Mouse (Mus musculus) lung, postnatal 10 days (tissue): Measurements from ENCODE around the gene AI467606.

Source experiments
- DNase-seq: peaks from one replicate; pipeline ENCODE4 v3.0.0; 2021

Gene AI467606

DNA sequence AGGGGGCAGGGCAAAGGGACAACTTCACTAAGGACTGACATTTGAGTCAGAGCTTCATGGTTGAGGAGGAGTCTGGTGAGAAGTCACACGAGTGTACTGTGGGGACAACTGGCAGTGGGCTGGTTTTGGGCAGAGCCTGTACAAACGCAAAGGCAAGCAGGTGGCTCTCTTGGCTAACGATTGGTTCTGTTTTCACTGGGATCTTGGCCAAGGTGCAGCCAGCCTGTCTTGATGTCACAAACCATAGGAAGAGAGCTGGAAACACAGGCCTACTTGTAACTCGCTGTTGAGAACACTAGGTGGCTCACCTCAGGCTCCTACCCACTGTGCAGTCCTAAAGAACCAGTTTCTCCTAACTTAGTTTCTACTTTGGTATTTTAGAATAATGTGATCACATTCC lies 38.5 kb downstream of the AI467606 start:
- DNase-seq: peak; percentile 54

DNA sequence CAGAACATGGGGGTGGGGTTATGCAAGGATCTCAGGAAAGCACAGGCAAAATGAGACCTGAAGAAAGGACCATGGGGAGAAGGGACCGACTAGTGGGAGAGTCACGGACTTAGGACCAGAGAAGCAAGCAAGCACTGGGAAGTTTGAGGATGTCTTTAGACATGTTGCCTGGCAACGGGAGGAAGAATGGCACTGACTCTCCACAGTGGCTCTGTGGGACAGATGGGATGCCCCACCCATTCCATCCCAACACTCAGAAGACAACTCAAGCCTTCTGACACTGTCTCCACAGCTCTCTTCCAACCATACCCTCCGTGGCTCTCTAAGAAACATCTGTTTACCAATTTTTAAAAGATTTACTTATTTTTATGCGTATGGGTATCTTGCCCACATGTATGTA lies 42.0 kb downstream of the AI467606 start:
- no peak for DNase-seq

DNA sequence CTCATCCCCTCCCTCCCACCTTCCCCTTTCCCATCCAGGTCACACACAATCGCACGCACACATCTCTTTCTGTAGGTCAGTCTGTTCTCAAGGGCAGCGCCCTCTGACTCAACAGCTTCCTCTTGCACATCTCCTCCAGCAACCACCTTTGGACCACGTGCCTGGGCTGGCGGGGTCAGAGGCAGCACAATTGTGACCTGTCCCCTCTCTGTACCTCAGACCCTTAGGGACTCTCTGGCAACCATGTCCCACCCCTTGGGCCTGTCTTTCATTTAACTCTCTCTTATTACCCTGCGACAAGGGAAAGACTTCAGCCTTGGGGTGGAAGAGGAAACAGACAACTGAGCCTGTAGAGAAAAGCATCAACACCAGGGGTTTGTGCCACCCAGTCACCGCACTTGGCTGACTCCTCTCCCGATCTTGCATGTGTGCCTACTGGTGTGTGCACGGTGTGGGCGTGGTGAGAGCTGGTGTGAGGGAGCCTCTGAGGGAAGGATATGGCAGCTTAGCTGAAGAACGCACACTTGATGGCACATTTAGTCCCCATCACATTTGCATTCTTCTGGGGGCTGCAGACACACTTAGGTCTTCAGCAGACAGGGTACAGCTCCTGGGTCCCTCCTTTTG lies 43.8 kb downstream of the AI467606 start:
- DNase-seq: no peak

DNA sequence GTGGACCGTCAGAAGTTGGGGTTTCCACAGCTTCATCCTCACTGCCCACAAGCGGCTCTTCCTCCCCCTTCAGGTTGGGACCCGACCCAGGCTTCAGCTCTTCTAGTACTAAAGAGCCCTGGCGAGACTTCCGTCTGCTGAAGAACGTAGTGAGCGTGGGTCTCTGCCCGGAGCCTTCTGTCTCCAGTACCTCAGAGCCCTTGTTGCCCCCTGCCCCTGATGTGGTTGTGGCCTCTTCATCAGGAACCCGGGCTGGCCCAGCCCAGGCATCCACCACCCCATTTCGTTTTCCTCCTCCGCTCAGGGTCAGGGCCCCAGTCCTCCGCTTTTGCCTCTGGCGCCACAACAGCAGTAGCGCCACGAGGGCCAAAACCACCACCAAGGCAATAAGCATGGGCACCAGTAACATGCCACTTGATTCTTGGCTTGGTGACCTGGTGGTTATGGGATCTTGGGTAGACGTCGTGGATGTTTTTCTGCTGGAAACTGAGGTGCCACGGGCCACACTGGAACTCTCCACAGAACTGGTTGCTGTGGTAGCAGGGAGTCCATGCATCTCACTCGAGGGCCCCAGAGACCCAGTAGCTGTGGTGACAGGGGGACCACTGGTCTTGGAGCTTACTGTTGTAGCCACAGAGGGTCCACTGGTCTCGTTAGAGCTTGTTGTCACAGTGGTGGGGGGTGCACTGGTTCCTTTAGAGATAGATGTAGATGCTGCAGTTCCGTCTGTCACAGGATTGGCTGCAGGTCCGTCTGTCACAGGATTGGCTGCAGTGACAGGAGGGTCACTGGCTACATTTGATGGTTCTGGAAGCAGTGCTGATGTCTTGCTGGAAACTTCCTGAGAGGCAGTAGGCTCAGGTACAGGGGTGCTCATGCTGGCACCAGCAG lies 45.3 kb downstream of the AI467606 start:
- no peak for DNase-seq

DNA sequence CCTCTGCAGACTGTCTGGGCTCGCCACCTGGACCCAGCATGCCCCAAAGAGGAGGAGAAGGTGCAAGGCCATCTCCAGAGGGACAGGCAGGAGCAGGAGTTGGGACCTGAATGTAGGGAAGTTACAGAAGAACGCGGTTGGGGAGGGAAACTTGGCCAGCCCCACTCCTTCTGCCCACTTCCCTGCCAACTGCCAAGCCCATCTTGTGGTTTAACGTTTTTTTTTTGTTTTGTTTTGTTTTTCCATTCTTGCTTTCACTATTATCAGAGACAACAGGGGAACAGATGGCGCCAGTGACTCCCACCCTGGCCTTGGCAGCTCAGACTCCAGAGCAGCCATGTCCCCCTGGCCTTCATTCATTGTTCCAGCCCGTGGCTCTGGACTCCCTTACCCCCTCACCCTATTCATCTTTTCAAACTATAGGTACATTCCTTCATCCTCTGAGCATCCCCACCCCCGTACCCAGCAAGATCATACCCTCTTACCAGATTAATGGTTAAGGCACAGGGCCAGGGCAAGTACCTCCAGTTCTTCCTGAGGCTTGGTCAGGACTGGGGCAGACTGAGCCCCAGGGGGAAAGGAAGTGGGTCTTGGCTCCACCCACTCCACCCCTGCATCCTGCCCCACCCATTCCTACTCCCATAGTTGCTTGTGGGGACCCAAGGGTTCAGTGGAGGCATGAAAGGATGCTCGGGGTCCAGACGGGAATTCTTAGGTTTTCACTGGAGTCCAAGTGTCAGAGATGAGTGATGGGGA lies 46.3 kb downstream of the AI467606 start, which contains the start of gene Spn:
TSS of gene Spn (minus strand) at position 562 of the 756 bp plus-strand sequence.
- no peak for DNase-seq

DNA sequence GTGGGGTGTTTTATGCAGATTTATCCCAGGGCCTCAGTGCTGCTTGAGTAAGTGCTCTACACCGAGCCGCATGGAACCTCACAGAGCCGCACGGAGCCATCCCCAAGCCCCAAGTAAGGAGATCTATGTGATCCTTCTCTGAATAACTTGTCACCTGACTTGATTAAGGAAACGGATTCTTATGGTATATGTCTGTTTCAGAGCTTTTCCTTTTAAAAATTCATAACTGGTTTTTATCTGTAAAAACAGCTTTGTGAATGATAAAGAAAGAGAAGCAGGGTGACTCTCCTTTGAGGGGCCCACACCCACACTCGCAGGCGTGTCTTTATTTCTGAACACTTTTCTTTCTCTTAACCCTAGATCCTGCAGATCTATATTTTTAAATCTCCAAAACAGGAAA lies 47.9 kb downstream of the AI467606 start:
- no peak for DNase-seq

GRCm38 (mm10) chr7:127139562-127139961 lies 48.4 kb downstream of the AI467606 start:
- DNase-seq: no peak

- DNase-seq: no peak
These were observed 49.7 kb downstream of the AI467606 start for GRCm38 (mm10) chr7:127140623-127141404.

DNA sequence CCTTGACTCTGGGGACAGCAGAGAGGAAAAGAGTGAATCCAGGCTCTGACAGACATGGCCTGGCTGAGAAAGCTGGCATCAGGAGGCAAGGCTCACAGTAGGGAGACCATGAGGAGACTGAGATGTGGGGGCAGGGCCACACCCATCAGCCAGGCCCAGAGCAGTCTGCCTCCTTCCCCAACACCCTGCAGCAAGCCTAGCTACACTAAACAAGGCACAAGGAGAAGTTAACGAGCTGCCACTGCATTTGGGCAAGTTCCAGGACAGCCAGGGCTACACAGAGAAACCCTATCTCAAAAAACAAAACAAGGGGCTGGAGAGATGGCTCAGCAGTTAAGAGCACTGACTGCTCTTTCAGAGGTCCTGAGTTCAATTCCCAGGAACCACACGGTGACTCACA lies 51.1 kb downstream of the AI467606 start:
- DNase-seq: no peak

- DNase-seq: no peak
These were observed 51.5 kb downstream of the AI467606 start for GRCm38 (mm10) chr7:127142666-127143065.
